Mouse (Mus musculus) induced T-regulatory cell, adult 2 months (primary cell): Measurements from ENCODE around the gene Rab3a.

Experiments used
- DNase-seq: peaks from one replicate; pipeline ENCODE4 v3.0.0-alpha.2; 2012; ENCODE audit warnings: low read depth

The Rab3a gene

GRCm38 (mm10) chr8:70754043-70754870, at the start of gene Rab3a:
Gene Rab3a (plus strand): TSS chr8:70754679.
- DNase-seq = peak; percentile 98

- no peak for DNase-seq
Observed at GRCm38 (mm10) chr8:70708281-70708680, 46.2 kb upstream of the Rab3a start.

GRCm38 (mm10) chr8:70709794-70710193, 44.7 kb upstream of the Rab3a start:
- no peak for DNase-seq

GRCm38 (mm10) chr8:70710296-70710695, 44.2 kb upstream of the Rab3a start:
- DNase-seq = no peak

GRCm38 (mm10) chr8:70711041-70711440, 43.4 kb upstream of the Rab3a start:
- no peak for DNase-seq

- DNase-seq = no peak
Observed at GRCm38 (mm10) chr8:70713991-70714390, 40.5 kb upstream of the Rab3a start.

- no peak for DNase-seq
Observed at GRCm38 (mm10) chr8:70715086-70715485, 39.4 kb upstream of the Rab3a start.

GRCm38 (mm10) chr8:70716521-70717400, 37.7 kb upstream of the Rab3a start:
- DNase-seq = no peak

GRCm38 (mm10) chr8:70718297-70718696, 36.2 kb upstream of the Rab3a start, which contains the start of gene Gm3336:
Gene Gm3336 (plus strand): TSS chr8:70718543.
- peak; percentile 84 for DNase-seq

GRCm38 (mm10) chr8:70719796-70720270, 34.6 kb upstream of the Rab3a start:
- DNase-seq = no peak

- DNase-seq = peak; percentile 92
Observed at GRCm38 (mm10) chr8:70720739-70721138, 33.7 kb upstream of the Rab3a start.

- DNase-seq = no peak
Observed at GRCm38 (mm10) chr8:70721601-70722000, 32.9 kb upstream of the Rab3a start.

- no peak for DNase-seq
Observed at GRCm38 (mm10) chr8:70723486-70724210, 30.8 kb upstream of the Rab3a start, which contains the start of gene Pde4c. Gene Pde4c (plus strand): TSS chr8:70723720.

GRCm38 (mm10) chr8:70724216-70724615, 30.3 kb upstream of the Rab3a start:
- no peak for DNase-seq

- no peak for DNase-seq
Observed at GRCm38 (mm10) chr8:70725792-70726447, 28.6 kb upstream of the Rab3a start.

GRCm38 (mm10) chr8:70726721-70727120, 27.8 kb upstream of the Rab3a start:
- no peak for DNase-seq

GRCm38 (mm10) chr8:70729808-70730475, 24.5 kb upstream of the Rab3a start:
- peak; percentile 78 for DNase-seq

GRCm38 (mm10) chr8:70730956-70731355, 23.5 kb upstream of the Rab3a start:
- no peak for DNase-seq

- DNase-seq = no peak
Observed at GRCm38 (mm10) chr8:70737705-70738104, 16.8 kb upstream of the Rab3a start.

- DNase-seq = no peak
Observed at GRCm38 (mm10) chr8:70738211-70738610, 16.3 kb upstream of the Rab3a start.

- DNase-seq = no peak
Observed at GRCm38 (mm10) chr8:70741661-70742060, 12.8 kb upstream of the Rab3a start.
